Mouse (Mus musculus) CD4-positive, CD25-positive, alpha-beta regulatory T cell, adult 2 months (primary cell): Measurements from ENCODE around the gene Dglucy.
"Not testable (repeated sequence)": the region's sequence is repeated elsewhere in the genome, so short reads cannot be mapped to it uniquely, and the experiment has no call there.

ENCODE experiments used
- DNase-seq: peaks from one replicate; pipeline ENCODE4 v3.0.0-alpha.2; 2012; ENCODE audit warnings: low read depth, low spot score

Dglucy gene

DNA sequence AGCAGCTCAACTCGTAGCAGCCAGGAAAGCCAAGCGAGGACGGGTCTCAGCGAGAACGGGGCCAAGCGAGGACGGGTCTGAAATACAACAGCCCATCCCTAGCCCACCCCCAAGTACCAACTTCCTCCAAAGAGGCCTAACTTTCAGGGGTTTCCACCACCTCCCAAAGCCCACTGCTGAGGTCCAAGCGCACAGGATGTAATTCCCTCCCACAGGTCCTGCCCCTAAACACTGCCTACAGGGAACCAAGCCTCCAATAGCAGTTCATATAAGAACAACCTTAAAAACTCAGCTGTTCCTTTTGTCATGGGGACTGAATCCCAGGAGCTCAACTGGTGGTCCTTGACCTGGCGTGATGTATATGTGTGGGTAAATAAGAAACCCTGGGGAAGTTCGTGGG lies 1.6 kb downstream of the Dglucy start:
- no peak for DNase-seq

DNA sequence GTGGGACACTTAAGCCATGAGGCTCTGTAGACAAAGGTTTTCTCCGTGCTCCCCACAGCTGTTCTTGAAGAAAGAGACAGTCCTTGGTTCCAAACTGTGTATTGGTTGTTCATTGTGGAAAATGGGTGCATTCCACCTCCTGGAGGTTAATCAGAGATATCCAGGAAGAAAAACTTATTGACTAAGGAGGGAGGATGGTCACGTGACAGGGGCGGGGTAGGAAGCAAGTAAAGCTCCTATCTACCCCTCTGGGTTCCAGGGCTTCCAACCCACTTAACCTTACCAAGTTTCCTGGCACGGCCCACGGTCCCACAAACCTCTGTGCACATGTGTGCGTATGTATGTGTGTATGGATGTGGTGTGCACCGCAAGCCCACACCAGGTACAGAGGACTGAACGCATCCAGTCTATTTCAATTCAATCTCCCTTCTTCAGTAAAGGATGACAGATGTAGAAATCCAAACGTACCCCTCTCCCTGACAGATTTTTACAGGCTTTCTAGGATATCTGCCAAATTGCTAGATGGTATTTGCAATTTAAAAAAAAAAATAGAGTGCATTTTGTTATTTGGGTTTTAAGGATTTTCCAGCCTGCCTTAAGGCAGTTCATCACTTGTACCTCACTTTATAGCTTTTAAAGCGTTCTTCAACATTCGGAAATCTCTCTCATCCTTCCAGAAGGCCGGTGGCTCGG lies 2.7 kb downstream of the Dglucy start:
- no peak for DNase-seq

DNA sequence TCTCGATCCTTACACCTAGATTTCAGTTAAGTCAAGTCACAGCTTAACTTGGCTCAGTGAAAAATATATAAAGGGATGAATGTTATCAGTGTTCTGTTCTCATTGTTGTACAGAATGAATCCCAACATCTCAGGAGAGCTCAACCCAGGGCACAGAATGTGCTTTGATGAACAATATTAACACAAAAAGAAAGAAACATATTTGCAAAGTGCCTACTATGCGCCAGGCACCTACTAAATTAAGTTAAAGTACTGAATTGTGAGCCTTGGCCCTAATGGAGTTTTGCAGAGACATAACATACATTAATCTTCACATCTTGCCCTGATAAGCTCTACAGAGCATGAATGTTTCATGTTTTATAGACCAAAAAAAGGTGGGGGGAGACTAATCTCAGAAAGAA lies 5.3 kb downstream of the Dglucy start:
- no peak for DNase-seq

DNA sequence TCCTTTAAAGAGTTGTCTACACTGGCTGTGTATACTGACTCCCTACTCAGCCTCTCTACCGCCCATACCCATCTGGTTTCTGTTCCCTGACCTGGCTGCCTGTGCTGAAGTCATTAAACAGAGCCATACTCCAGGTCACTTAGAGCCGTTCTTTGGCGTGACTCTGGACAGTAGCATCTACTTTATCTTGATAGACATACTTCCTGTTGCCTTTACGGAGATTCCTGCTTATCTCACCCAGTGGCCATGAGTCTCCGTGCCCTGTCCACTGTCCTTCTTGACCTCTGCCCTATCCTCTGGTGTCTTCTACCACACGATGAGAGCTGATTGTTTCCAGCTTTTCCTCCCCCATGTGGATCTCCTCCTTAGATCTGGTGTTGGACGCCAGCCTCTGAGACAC lies 6.5 kb downstream of the Dglucy start:
- DNase-seq: no peak

DNA sequence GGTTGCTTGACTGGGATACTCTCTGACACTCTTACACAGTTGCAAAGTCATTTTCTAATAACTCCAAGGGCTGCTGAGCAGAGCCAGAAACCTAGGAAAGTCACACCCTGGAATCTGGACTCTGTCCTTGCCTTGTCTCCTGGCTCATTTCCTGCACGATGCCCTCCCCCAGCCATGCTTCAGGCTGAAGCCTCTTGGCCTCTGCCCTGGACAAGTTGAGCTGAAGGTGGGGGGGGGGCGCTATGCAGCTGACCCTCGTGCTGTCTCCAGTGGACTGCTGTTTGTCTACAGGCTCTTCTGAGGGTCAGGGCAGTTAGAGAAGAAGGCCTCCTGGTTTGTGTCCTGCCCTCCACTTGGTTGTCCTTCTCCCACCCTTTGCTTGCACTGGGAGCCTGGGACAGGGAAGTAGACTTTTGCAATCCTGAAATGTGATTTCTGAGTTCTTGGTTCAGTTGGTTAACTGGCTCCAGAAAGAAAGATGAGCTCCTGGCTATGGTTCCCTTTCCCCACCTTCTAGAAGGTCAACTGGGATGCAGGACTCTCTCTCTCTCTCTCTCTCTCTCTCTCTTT lies 11.2 kb downstream of the Dglucy start:
- no peak for DNase-seq

DNA sequence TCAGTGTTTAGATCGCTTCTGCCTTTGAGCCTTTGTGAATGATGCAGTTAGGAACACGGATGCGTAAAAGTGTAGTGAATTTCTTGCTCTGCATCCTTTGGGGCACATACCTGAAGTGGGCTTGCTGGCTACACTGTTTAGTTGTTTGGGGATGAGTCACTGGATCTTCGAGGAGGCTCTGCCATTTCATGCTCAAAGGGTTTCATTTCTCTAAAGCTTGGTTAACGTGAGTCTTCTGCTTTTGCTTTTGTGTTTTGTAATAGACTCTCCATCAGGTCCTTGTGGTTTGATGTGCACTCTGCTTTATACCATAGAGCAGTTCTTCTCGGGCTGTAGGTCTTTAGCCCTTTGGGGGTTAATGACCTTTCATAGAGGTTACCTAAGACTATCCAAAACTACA lies 12.6 kb downstream of the Dglucy start:
- DNase-seq: no peak

DNA sequence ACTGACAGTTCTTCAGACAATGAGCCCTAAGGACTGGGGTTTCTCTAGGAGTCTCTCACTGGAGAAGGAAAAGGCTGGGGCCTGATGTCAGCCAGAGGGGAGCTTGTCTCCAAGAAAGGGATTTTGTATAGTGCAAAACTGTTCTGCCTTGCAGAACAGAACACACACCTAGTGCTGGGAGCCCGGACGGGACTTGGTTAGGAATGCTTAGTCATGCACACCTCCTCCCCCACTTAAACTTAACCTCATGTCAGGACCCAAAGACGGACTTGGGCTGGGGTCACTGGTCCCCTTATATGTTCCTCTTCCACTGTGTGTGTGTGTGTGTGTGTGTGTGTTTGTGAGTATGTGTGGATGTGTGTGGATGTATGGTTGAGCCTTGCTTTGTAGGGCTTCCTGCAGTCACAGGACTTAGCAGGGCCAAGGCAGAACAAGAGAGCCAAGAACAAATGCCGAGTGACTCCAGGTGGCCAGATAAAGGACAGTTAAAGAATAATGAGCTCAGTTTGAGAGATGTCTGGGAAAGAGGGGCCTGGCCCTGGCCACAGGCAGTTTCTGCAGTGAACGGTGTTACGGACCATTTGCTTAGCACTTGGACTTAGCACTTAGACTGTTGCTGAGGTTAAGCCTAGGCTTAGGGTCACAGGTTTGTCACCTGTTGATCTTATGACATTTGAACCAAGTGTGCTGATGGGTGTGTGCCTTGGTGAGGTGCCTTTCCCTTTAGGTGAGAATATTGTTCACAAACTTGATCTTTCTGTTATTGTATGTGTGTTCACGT lies 15.8 kb downstream of the Dglucy start:
- DNase-seq: no peak

DNA sequence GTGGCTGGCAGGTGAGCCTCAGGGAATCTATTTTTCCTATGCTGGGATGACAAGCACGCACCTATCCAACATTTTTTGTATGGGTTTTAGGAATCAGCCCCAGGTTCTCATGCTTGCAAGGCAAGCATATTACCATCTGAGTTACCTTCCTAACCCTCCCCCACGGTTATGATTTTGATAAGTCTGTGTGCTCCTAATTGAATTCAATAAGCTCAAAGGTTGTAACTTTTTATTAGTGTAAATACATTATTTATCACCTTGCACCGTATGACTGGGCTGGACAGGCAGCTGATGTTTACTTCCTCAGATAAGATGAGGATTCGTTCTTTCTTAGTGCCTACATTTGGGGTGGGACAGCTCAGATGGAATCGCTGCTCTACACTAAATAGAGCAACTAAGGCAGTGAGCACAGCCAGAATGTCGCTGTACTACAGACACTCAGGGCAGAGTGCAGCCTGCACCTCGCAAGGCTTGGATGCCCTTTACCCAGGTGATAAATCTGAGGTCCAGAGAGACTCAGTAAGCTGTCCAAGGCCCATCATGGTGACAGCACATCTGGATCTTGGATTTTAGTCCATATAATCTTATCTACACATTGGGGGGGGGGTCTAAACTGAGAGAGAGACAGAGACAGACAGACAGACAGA lies 16.7 kb downstream of the Dglucy start:
- no peak for DNase-seq

DNA sequence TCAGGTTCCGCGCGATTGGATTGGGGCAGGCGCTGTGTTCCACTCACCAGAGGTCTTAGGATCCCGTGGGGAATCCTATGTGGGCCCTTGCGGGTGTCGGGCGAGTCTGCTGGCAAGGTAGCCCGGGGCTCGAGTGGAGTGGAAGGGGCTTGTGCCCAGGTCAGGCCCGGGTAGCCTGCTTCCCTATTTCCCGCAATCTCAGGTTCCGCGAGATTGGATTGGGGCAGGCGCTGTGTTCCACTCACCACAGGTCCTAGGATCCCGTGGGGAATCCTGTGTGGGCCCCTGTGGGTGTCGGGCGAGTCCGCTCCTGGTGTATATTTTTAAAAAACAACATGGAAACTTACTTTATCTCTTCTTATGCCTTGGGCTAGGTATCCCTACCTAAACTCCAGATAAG lies 24.5 kb downstream of the Dglucy start:
- DNase-seq: not testable (repeated sequence)

DNA sequence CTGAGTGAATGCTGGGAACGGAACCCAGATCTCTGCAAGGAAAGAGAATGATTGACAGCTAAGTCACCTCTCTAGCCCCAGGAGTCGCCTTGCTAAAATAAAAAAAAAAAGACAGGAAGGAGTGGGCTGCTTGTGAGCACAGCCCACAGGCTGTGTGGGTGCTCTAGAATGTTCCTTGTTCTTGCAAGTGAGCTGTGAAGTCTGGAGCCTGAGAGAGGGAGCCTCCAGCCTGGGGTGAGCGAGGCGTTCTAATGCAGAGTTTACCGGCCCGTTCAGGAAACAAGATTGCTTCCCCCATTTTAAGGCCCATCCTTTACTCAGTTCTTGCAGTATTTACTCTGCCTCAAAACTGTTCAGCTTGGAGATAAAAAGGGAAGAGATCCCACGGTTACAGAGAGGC lies 28.4 kb downstream of the Dglucy start:
- DNase-seq: no peak

DNA sequence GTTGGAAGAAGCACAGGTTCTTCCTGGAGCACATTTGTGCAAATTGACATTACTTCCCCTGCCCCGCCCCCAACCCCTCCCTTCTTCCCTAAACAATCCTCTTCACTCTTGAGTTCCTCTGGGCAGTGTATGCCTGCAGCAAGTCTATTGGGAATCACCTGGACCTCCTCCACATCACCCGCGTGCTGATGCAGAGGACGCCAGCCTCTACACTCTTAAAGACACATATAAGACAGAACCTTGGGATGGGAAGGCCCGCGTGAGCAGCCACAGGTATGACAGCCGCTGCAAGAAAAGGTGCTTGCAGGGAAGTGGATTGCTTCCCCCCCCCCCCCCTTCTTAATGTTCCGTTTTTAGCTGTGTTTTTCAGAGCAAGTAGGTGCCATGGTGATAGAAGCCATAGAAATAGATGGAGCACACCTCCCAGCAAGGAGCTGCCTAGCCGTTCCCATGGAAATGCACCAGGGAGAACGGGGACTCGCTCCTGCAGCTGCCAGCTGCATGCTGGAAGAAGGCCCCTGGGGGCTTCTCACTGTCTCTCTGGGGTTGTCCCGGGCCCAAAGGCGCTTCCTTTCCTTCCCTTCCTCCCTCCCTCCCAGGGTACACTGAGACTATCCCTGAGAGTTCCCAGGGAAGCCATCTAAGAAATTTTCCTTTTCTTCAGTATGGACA lies 29.9 kb downstream of the Dglucy start:
- DNase-seq: no peak

DNA sequence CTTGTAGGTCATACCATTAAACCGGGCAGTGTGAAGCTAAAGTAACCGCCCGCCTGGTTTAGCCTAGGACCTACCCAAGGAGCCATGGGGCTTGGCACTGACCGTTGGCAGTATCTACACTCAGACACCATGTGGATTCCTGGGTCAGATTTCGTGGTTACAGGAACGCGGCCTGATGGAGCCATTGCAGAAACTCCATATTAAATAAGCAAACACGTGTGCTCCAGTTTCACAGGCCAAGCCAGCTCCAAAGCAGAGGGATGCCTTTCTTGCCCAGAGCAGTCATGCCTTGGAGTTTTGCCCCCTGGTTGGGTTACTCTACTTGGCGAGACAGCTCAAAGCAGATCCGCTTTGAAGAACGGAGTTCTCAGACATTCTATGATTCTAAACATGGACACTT lies 31.7 kb downstream of the Dglucy start:
- no peak for DNase-seq

DNA sequence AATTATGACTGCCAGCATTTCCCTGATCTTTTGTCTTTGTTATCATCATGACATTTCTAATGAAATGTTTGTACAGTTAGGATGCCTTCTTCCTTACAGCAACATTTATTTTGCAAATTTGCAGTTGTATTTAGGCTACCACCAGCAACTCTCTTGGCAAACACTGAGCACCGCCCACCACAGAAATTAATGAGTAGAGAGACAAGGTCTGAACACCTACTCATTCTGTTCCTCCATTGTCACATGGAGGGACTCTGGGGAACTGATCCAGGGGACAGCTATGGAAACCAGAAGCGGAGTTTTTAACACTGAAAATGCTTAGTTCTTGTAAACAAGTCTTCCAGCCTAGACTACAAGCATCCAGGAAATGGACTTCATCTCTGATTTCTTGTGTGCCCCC lies 35.0 kb downstream of the Dglucy start:
- DNase-seq: no peak

DNA sequence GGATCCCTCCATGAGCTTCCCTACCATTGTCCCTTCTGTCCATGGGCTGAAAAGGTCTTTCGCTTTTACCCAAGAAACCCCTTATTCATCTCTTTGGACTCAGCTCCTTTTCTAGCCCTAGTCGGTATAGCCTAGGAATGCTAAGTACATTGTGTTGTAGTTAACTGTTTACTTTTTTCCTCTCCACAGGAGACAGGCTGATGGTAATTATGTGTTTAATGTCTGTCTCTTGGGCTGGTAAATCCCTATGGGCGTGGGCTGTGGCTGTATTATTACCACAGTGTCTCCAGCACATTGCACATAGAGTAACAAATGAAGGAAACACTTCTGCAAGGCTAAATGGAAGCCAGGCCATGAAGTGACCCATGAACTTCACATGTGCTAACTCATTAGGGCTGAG lies 35.8 kb downstream of the Dglucy start:
- DNase-seq: no peak

DNA sequence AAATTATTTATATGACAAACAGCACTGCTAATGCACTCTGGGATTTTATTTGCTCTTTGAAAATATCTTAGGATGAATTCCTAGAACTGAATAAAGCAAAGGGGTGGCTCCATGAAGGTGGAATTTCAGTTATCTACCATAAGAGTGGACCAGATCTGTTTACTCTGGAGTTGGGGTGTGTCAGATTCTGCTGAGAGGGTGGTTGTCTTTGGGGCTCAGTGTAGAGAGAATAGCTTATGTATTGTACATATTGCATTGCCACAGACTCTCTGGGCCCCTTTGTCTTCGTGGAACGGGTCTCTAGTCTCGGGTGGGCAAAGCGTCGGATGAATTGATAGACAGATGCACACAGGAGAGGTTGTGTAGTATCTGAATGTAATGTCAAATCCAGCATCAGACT lies 38.0 kb downstream of the Dglucy start:
- no peak for DNase-seq

DNA sequence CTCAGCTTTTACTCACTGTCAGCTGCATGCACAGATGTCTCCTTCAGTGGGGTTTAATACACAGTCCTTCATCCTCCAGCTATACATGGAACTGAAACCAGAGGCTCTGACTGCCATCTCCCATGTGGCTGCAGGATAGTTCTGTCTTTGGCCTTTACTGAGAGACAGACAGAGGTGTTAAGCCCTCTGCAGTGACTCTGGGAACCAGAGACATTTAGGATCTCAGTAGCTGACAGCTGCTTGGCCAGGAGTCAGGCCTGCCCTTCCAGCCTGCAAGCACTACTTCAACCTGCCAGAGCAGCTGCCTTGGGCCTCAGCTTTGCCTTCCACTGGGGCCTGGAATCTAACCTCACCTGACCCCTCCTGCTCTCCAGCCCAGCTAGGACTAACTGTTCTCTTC lies 41.1 kb downstream of the Dglucy start:
- no peak for DNase-seq

DNA sequence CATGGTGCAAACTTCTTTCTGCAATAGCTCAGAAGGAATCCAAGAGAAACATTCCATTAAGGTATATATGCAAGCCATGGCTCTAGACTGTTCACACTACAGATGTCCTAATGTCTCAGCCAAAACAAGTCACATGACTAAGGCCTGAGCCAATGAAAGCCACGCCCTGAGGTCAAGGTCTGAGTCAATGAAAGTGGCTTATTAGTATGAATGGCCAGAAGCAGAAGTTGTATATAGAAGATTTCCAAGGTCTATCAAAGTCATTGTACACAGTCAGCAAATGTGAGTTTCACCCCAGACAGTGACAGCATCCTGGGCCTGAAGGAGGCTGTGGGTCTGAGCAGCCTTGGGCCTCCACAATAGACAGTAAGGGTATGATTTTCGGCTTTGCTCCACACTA lies 52.2 kb downstream of the Dglucy start:
- DNase-seq: no peak

DNA sequence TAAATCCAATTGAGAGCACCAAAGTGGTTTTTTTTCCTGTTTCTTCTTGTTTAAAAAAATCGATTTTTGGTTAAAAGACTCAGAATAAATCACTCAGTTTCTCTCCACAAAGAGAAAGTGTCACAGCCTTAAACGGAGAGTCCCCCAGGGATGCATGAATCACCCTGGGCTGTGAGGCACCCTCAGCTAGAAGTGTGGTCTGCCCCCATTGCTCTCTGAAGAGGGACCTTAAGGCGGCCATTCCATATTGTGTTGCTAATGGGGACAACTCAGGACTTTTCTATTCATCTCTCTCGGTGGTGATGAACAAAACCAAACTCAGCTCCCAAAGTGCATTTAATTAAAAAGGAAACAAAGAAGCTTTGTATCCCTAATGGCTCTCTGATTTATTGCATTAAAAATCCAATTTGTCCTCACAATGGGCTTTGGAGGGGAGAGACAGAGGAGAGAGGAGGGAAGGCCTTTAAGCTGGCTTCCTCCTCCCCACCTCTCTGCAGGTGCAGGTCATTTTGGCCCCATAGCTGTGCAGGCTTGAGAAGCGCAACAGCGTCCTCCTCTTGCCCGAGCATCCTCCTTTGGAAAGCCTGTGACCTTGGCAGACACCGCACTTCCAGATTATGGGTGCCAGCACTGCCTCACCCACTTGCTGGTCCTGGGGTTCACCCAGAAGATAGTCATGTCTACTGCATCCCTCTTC lies 52.9 kb downstream of the Dglucy start:
- no peak for DNase-seq

DNA sequence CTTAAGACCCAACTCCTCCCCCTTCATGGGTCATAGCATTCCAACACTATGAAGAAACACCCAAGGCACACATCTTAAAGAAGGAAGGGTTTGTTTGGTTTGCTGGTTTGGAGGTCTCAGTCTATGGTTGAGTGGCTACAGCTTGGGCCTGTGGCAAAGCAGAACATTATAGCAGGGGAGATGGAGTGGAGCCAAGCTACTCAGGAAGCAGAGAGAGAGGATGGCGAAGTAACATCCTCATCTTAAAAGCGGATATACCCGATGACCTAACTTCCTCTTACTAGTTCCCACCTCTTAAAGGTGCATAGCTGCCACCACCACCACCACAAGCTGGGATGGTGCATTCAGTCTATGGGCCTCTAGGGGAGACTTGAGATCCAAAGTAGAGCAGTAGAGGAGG lies 58.4 kb downstream of the Dglucy start:
- DNase-seq: peak; percentile 64

DNA sequence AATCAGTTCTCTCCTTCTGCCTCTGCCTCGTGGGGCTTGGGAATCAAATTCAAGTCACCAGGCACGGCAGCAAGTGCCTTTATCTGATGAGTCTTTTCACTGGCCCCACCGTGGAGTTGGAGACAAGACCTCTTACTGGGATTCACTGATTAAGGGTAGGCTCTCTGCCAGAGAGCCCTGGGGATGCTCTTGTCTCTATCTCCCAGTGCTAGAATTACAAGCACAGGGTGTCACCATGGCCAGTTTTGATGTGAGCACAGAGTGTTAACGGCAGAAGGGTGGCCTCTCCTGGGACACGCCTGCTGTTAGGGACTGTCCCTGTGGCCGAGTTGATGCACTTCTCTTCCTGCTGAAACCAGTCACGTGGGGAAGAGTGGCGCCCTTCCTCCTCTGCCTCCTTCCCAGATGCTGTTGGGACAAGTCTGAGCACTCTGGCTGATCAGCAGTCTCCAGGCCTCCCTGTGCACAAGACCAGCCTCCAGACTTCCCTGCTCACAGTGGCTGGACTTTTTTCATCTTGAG lies 60.3 kb downstream of the Dglucy start:
- DNase-seq: peak; percentile 44

DNA sequence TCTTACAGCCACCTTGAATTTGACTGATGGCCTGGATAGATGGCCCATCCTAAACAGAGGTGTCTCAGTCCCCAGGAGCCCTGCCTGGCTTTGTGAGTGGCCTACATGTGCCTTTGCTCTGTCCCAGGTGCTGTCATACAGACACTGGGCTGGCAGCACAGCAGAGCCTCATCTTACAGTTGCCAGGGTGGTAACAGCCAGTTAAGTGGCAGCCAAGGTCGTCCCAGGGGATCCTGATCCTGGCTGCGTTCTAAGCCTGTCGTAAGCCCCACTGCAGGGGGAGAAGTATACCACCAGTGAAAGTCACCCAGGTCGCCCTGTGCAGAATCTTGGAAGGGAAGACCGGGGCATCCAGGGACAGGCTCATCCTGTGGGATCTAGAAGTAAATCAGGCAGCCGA lies 61.1 kb downstream of the Dglucy start:
- no peak for DNase-seq
